Mouse (Mus musculus) liver, adult 10 weeks (tissue): ENCODE results near the gene B230104I21Rik. TPM values are rescaled to one million over a fixed set of nuclear protein-coding genes. Genes with fewer than 3 reads are reported as not detected.

Experiments
- polyA plus RNA-seq: library from polyadenylated mRNA; stranded (reverse); fragments of 350-450 nt; fragmentation: Illumina TruSeq; extraction: RNeasy Lipid Tissue Mini Kit (QIAGEN cat#74804); gene quantifications from one replicate; pipeline ENCODE4 v1.2.3, GENCODE M21; 2014; ENCODE audit warnings: low read depth, low replicate concordance

Gene B230104I21Rik
- polyA plus RNA-seq = not detected

DNA sequence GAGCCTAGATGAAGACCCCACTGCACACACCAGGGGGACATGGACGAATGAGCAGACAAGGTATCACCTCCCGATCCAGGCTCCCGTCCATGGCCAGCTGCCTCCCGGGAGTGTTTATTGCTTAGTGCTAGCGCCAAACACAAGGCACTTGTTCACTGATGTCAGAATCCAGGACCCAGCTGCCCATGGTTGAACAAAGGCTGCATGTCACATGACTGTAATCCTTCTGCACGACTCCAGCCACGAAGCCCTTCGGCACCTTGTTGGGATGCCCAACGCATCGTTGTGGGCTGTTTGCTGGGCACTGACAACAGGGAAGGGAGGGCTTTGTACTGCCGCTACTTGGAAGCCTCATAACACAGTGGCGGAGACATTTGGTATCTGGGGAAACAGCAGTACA is at the start of gene B230104I21Rik:
TSS of gene B230104I21Rik (plus strand) at position 367 of the 400 bp plus-strand sequence.

DNA sequence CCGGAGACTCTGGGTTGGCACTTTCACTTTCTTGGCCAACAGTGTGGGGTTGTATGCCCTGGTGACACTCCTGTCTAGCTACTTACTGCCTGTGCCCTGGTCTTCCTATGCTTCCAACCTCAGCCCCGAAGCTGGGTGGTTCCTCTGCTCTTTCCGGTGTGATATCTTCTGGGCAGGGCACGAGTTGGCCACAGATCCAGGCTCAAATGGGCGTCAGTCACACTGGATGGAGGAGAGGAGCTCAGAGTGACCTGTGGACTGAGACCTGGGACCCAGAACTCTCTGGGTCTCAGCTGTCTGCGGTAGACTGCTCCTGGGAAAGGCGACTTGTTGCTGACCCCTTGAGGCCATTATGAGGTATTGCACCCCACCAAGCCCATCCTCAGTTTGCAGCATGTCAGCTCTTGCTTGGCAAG is 34.5 kb upstream of the B230104I21Rik start, which contains the start of gene Arhgef16:
TSS of gene Arhgef16 (minus strand) at position 211 of the 416 bp plus-strand sequence.

Other genes starting within 250 kb of the B230104I21Rik start
- not detected for gene Trp73, start 195.9 kb upstream of the B230104I21Rik start, polyA plus RNA-seq
- 0.93 TPM for gene Wrap73, start 193.8 kb upstream of the B230104I21Rik start, polyA plus RNA-seq
- gene Tprgl, start 175.5 kb upstream of the B230104I21Rik start, polyA plus RNA-seq = 42.4 TPM
- not detected for gene Megf6, start 165.4 kb upstream of the B230104I21Rik start, polyA plus RNA-seq
- not detected for gene Arhgef16, start 34.5 kb upstream of the B230104I21Rik start, polyA plus RNA-seq